Mouse (Mus musculus): ENCODE measurements around the gene Socs3. TPM values are rescaled to one million over a fixed set of nuclear protein-coding genes. Genes with fewer than 3 reads are reported as not detected.

Gene Socs3
- polyA plus RNA-seq, 1 experiment from 2014 or later: 15.7 TPM

- WGBS: 48% methylated on average over 2 of the region's 2 CpGs
- Histone ChIP-seq H3K4me2 (replicated peaks; ENCODE audit: low read depth) (no peak overlapping the region), H3K4me3 (ENCODE audit: low read depth, low read length) (no peak overlapping the region), H3K27ac (replicated peaks) (no peak overlapping the region; the same call in 1 of the 2 replicates), H3K9ac (ENCODE audit: low read length) (no peak overlapping the region), H3K36me3 (ENCODE audit: control insufficient read depth, insufficient read depth, low read length) (0 out of 2 replicates have a peak, but pooled peaks cover 5% of the 10 kb centered on the region), H3K9me3 (ENCODE audit: control insufficient read depth, low read length) (no peaks in the 10 kb centered on the region), H3K4me1 (replicated peaks; ENCODE audit: control insufficient read depth, insufficient read depth) (0 out of 2 replicates have a peak, but pooled peaks cover 8% of the 10 kb centered on the region), H3K27me3 (ENCODE audit: control insufficient read depth, insufficient read depth, low read length) (no peaks in the 10 kb centered on the region)
- TF ChIP-seq CTCF (IDR thresholded peaks at IDR 0.05; ENCODE audit: low read depth) (no peak), EP300 (optimal IDR thresholded peaks at IDR 0.05) (no peak)
- DNase-seq (ENCODE audit: low spot score): no peak
- ATAC-seq (ENCODE audit: low FRiP score, low TSS enrichment): no peak
Observed at GRCm38 (mm10) chr11:117971646-117972242, 1.9 kb upstream of the Socs3 start.

GRCm38 (mm10) chr11:117971100-117971499 is 1.3 kb upstream of the Socs3 start:
- WGBS: 89% methylated on average over 5 of the region's 6 CpGs
- H3K27ac ChIP-seq (replicated peaks): no peak overlapping the region
- TF ChIP-seq CTCF (IDR thresholded peaks at IDR 0.05; ENCODE audit: low read depth): no peak
- TF ChIP-seq EP300 (optimal IDR thresholded peaks at IDR 0.05): no peak
- H3K4me2 ChIP-seq (replicated peaks; ENCODE audit: low read depth): no peak overlapping the region
- peaks cover 13% of the 10 kb centered on the region for H3K4me1 ChIP-seq (replicated peaks; ENCODE audit: control insufficient read depth, insufficient read depth)
- peaks cover 5% of the 10 kb centered on the region; the same call in 1 of the 2 replicates for H3K36me3 ChIP-seq (ENCODE audit: control insufficient read depth, insufficient read depth, low read length)
- H3K4me3 ChIP-seq (ENCODE audit: low read depth, low read length): no peak overlapping the region
- H3K9ac ChIP-seq (ENCODE audit: low read length): no peak overlapping the region
- no peaks in the 10 kb centered on the region for H3K27me3 ChIP-seq (ENCODE audit: control insufficient read depth, insufficient read depth, low read length)
- H3K9me3 ChIP-seq (ENCODE audit: control insufficient read depth, low read length): no peaks in the 10 kb centered on the region
- DNase-seq (ENCODE audit: low spot score): no peak
- ATAC-seq (ENCODE audit: low FRiP score, low TSS enrichment): no peak

GRCm38 (mm10) chr11:117969100-117969944 is 525 bp downstream of the Socs3 start:
- Histone ChIP-seq H3K4me2 (replicated peaks; ENCODE audit: low read depth) (peak overlapping the region; percentile 93), H3K27me3 (ENCODE audit: control insufficient read depth, insufficient read depth, low read length) (no peaks in the 10 kb centered on the region), H3K4me3 (ENCODE audit: low read depth, low read length) (peak overlapping the region; percentile 79), H3K27ac (replicated peaks) (peak overlapping the region; percentile 99), H3K36me3 (ENCODE audit: control insufficient read depth, insufficient read depth, low read length) (peaks cover 8% of the 10 kb centered on the region), H3K9ac (ENCODE audit: low read length) (peak overlapping the region; percentile 95), H3K4me1 (replicated peaks; ENCODE audit: control insufficient read depth, insufficient read depth) (peaks cover 13% of the 10 kb centered on the region), H3K9me3 (ENCODE audit: control insufficient read depth, low read length) (no peaks in the 10 kb centered on the region)
- TF ChIP-seq CTCF (IDR thresholded peaks at IDR 0.05; ENCODE audit: low read depth) (no peak), EP300 (optimal IDR thresholded peaks at IDR 0.05) (no peak)
- peak; percentile 95 for ATAC-seq (ENCODE audit: low FRiP score, low TSS enrichment)
- under 1% methylated on average over 55 of the region's 65 CpGs for WGBS
- peak; percentile 100 for DNase-seq (ENCODE audit: low spot score)

- Histone ChIP-seq H3K4me1 (replicated peaks; ENCODE audit: control insufficient read depth, insufficient read depth) (peaks cover 13% of the 10 kb centered on the region), H3K27me3 (ENCODE audit: control insufficient read depth, insufficient read depth, low read length) (no peaks in the 10 kb centered on the region), H3K27ac (replicated peaks) (peak overlapping the region; percentile 99), H3K4me2 (replicated peaks; ENCODE audit: low read depth) (peak overlapping the region; percentile 93), H3K9ac (ENCODE audit: low read length) (peak overlapping the region; percentile 95), H3K9me3 (ENCODE audit: control insufficient read depth, low read length) (no peaks in the 10 kb centered on the region), H3K36me3 (ENCODE audit: control insufficient read depth, insufficient read depth, low read length) (peaks cover 8% of the 10 kb centered on the region), H3K4me3 (ENCODE audit: low read depth, low read length) (peak overlapping the region; percentile 79)
- TF ChIP-seq EP300 (optimal IDR thresholded peaks at IDR 0.05): no peak
- TF ChIP-seq CTCF (IDR thresholded peaks at IDR 0.05; ENCODE audit: low read depth): peak; percentile 62
- ATAC-seq (ENCODE audit: low FRiP score, low TSS enrichment): peak; percentile 50
- WGBS: under 1% methylated on average over 34 of the region's 34 CpGs
- no peak for DNase-seq (ENCODE audit: low spot score)
Observed at GRCm38 (mm10) chr11:117968716-117969099, 1.1 kb downstream of the Socs3 start.

GRCm38 (mm10) chr11:117968016-117968671 is 1.7 kb downstream of the Socs3 start:
- DNase-seq (ENCODE audit: low spot score): peak; percentile 61

More at GRCm38 (mm10) chr11:117968016-117968671, 1.7 kb downstream of the Socs3 start:
- H3K27ac ChIP-seq (replicated peaks): peak overlapping the region; percentile 99
- no peaks in the 10 kb centered on the region for H3K27me3 ChIP-seq (ENCODE audit: control insufficient read depth, insufficient read depth, low read length)
- H3K4me1 ChIP-seq (replicated peaks; ENCODE audit: control insufficient read depth, insufficient read depth): peaks cover 13% of the 10 kb centered on the region
- H3K9me3 ChIP-seq (ENCODE audit: control insufficient read depth, low read length): no peaks in the 10 kb centered on the region
- WGBS: under 1% methylated on average over 61 of the region's 64 CpGs
- H3K4me2 ChIP-seq (replicated peaks; ENCODE audit: low read depth): peak overlapping the region; percentile 93
- peak overlapping the region; percentile 95 for H3K9ac ChIP-seq (ENCODE audit: low read length)
- TF ChIP-seq EP300 (optimal IDR thresholded peaks at IDR 0.05) (no peak), CTCF (IDR thresholded peaks at IDR 0.05; ENCODE audit: low read depth) (no peak)
- H3K4me3 ChIP-seq (ENCODE audit: low read depth, low read length): peak overlapping the region; percentile 79
- H3K36me3 ChIP-seq (ENCODE audit: control insufficient read depth, insufficient read depth, low read length): peaks cover 8% of the 10 kb centered on the region
- ATAC-seq (ENCODE audit: low FRiP score, low TSS enrichment): no peak; the same call in 1 of the 2 replicates
